Comparison of ENCODE assay signal across 7 mouse cellular contexts in the genomic region with DNA sequence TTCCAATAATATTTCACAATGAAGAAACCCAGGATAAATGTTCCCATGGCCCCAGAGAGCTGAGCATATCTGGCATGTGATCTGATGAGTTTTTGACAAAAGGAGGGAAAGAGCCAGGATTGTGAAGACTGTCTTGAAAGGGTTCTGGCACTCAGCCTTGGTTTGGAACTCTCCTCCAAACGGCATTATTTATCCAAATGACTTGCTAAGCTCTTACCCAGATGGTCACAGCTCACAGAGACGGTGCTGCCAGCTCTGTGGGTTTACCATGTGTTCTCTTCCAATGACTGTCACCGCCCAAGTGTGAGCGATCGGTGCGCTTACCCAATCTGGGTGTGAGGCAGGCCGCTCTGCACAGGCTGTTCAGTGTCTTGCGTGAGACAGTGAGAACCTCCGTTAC. TPM values are rescaled to one million over a fixed set of nuclear protein-coding genes. Genes with fewer than 3 reads are reported as not detected.
A peak's percentile ranks its signal among the peaks of the same experiment; 100 is the strongest.
DNase-seq lines count a peak whose midpoint lies in the region; ATAC-seq and TF ChIP-seq lines count a peak whose summit lies in the region.

No protein-coding gene starts in this region.

- no peak for TF ChIP-seq CTCF in lung, embryonic 14.5 days (IDR thresholded peaks at IDR 0.05; ENCODE audit: low read depth)

- intact Hi-C loops in gastrocnemius, postnatal 14 days (cut with DNase I; ENCODE audit: low total_unique reads) = no loop called here

- no peaks in the 10 kb centered on the region for H3K9me3 ChIP-seq in lung, embryonic 14.5 days (ENCODE audit: low read depth, low read length)
- no peaks in the 10 kb centered on the region for H3K9me3 ChIP-seq in stomach, embryonic 14.5 days (ENCODE audit: control insufficient read depth, low read depth, low read length)
- no peaks in the 10 kb centered on the region for H3K9me3 ChIP-seq in heart, embryonic 10.5 days

- H3K4me1 ChIP-seq in lung, embryonic 14.5 days (ENCODE audit: insufficient read depth) = peaks cover 3% of the 10 kb centered on the region; the same call in 1 of the 2 replicates
- no peaks in the 10 kb centered on the region for H3K4me1 ChIP-seq in stomach, embryonic 14.5 days (ENCODE audit: control insufficient read depth, insufficient read depth, low read length)
- H3K4me1 ChIP-seq in heart, embryonic 10.5 days = no peaks in the 10 kb centered on the region

- ATAC-seq in cerebellum, adult (ENCODE audit: insufficient number of reproducible peaks, low FRiP score, low TSS enrichment) = peak; percentile 99
- peak; percentile 90 for ATAC-seq in lung, embryonic 14.5 days (ENCODE audit: insufficient read depth)
- no peak for ATAC-seq in stomach, embryonic 14.5 days (ENCODE audit: insufficient number of reproducible peaks, insufficient read depth, low FRiP score, low read depth)

- H3K27ac ChIP-seq in lung, embryonic 14.5 days (ENCODE audit: low read depth) = peak overlapping the region; percentile 50; the same call in 1 of the 2 replicates
- H3K27ac ChIP-seq in stomach, embryonic 14.5 days (ENCODE audit: low read length) = peak overlapping the region; percentile 11; the same call in 1 of the 2 replicates
- H3K27ac ChIP-seq in heart, embryonic 10.5 days = no peak overlapping the region

- H3K4me3 ChIP-seq in lung, embryonic 14.5 days (ENCODE audit: low read depth, low read length) = no peak overlapping the region
- H3K4me3 ChIP-seq in stomach, embryonic 14.5 days (ENCODE audit: low read depth, low read length) = no peak overlapping the region
- no peak overlapping the region for H3K4me3 ChIP-seq in heart, embryonic 10.5 days

- no peak overlapping the region for H3K4me2 ChIP-seq in lung, embryonic 14.5 days
- H3K4me2 ChIP-seq in stomach, embryonic 14.5 days (replicated peaks; ENCODE audit: low read depth, low read length) = no peak overlapping the region

- no peaks in the 10 kb centered on the region for H3K27me3 ChIP-seq in lung, embryonic 14.5 days (ENCODE audit: insufficient read depth, low read length)
- no peaks in the 10 kb centered on the region for H3K27me3 ChIP-seq in stomach, embryonic 14.5 days (ENCODE audit: control insufficient read depth, insufficient read depth, low read length)
- H3K27me3 ChIP-seq in heart, embryonic 10.5 days (ENCODE audit: insufficient read depth, poor library complexity, severe bottlenecking) = no peaks in the 10 kb centered on the region

- no peak overlapping the region for H3K9ac ChIP-seq in lung, embryonic 14.5 days
- no peak overlapping the region for H3K9ac ChIP-seq in stomach, embryonic 14.5 days (replicated peaks; ENCODE audit: low read depth, low read length)

- DNase-seq in NIH3T3 (ENCODE audit: low read depth) = peak; percentile 48
- peak; percentile 25 for DNase-seq in gastrocnemius, postnatal 14 days
- DNase-seq in lung, embryonic 14.5 days = peak; percentile 91
- no peak for DNase-seq in heart, embryonic 10.5 days (ENCODE audit: low spot score)
- no peak for DNase-seq in kidney, adult 18-20 months

- H3K36me3 ChIP-seq in lung, embryonic 14.5 days (ENCODE audit: insufficient read depth) = no peaks in the 10 kb centered on the region
- H3K36me3 ChIP-seq in stomach, embryonic 14.5 days (ENCODE audit: control insufficient read depth, insufficient read depth, low read length) = no peaks in the 10 kb centered on the region
- no peaks in the 10 kb centered on the region for H3K36me3 ChIP-seq in heart, embryonic 10.5 days

- WGBS in lung, embryonic 14.5 days = 42% methylated on average over 9 of the region's 9 CpGs
- 73% methylated on average over 9 of the region's 9 CpGs for WGBS in stomach, embryonic 14.5 days
- 80% methylated on average over 9 of the region's 9 CpGs for WGBS in heart, embryonic 10.5 days

RNA-seq across cellular contexts. Expression of a gene that starts 50.7 kb away (rescaled TPM):
- 1 to 10 TPM; 3.6 to 4.1 TPM for total RNA-seq in gastrocnemius, postnatal 14 days (2021)
- 3.3 and 5.0 TPM in 2 replicates for polyA plus RNA-seq in lung, embryonic 14.5 days (2014; fragmentation: Nextera tagmentation; extraction: Ambion mirVana)
- polyA plus RNA-seq in stomach, embryonic 14.5 days (2014; fragmentation: Nextera tagmentation; extraction: Ambion mirVana) = 4.7 and 4.9 TPM in 2 replicates
- 1.4 and 2.3 TPM in 2 replicates for polyA plus RNA-seq in heart, embryonic 10.5 days (2016; fragmentation: Nextera tagmentation; extraction: Ambion mirVana)

Comparison
In these comparisons a context has a peak if more than half of its experiments do, and no peak if none do; other contexts are left out.
1. DNase-seq: peak in NIH3T3 (single experiment), gastrocnemius, postnatal 14 days (single experiment) and lung, embryonic 14.5 days (single experiment); none in heart, embryonic 10.5 days (single experiment) and kidney, adult 18-20 months (single experiment).